Mouse (Mus musculus): ENCODE measurements around the gene Frmd4a. TPM values are rescaled to one million over a fixed set of nuclear protein-coding genes. Genes with fewer than 3 reads are reported as not detected.

Gene Frmd4a
- total RNA-seq, 2 experiments from 2014 or later, result 113 to 118 TPM

DNA sequence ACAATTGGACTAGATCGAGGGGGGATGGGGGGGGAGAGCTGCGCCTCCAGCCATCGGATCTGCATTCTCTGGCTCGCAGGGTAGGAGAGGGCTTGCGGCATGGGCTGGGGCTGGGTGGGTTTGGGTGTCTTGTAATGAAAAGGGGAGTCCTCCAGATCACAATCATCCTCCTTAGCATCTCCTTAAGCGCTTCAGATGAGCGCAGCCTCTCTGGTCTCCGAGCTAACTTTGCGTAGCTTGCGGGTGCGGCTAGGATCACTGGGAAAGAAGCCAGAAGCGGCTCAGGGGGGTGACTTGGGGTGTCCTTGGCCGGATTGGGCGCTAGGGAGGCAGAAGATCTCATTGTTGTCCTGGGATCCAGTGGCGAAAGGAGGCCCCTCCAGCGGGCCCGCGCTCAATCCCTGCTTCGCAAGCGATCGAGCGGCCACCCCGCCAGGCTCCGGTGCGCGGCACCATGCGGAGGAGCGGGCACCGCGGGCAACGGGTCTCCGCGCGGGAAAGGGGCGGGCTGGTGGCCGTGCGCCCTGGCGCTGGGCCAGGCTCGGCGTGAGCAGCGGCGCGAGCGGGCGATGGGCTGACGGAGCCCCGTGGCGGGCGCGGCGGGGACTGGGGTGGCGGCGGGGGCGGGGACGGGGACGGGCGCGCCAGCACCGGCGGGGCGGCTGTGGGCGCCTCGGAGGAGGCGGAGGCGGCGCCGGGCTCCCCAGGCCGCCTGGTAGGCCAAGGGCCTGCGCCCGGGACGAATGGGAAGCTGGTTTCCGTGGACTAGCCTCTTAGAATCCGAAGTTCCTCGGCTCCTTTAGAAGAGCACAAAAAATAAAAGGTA is 383.5 kb downstream of the Frmd4a start:
- intact Hi-C loops (cut with DNase I), result no loop called here
- peak; percentile 26 to 79 for DNase-seq (ENCODE audit: extremely low spot score in 1 of 2, low spot score in 2 of 2)

DNA sequence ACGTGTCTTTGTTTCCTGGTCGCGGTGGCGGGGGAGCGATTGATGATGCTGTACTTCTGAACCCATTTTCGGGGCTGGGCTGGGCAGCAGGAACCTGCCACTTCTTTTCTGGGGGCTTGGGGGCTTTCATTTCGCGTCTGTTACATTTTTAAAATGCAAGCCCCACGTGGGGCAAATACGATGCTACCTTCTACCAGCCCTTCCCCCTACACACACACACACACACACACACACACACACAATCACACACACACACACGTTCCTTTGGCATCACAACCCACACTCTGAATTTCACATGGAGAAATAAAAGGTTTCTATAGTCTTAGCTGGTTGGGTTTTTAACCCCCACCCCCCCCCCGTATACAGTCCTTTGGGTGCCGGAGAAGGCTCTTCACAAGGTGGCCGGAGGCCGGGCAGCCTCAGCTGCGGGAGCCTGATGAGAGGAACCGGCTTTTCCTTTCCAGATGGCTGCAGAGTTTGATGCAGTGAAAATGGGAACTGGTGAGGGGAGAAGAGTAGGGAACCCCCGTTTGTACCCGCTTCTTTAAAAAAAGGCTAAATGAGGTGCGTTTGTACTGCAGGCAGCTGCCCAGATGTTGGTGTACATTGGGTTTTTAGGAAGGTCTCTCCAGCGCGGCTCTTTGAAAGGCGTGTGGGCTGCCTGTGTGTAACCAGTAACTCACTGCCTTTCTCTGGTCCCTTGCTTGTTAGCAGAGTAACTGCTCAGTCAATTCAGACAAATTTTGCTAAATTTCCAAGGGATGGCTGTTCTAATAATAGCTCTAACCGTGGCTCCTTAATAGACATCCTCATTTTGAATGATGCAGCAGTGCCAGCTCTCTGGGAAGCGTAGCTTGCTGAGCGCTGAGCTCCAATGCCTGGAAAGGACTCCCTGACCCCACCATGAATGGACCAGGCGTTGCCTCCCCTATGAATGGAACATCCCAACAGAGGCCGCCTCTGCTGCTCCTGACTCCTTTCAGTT is 384.4 kb downstream of the Frmd4a start:
- peak; percentile 37 to 53 for DNase-seq (ENCODE audit: extremely low spot score in 1 of 2, low spot score in 2 of 2)
- intact Hi-C loops (cut with DNase I), result no loop called here

DNA sequence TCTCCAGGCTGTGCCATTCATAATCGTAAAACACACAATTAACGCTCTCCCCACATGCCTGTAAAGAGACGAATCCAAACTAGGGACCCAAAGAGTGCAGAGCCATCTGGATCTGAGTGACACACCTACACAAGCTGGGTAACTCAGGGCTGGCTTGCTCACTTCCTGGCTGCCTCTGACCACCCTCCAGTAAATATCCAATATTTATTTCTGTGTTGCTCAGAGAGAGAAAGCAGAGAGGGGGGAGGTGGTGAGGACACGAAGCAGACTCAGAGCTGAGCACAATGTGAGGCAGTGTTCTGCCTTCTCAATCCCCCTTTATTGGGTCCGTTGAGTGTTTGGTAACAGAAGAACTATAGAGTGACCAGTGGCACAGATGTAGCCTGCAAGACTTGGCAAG is 389.5 kb downstream of the Frmd4a start:
- DNase-seq (ENCODE audit: extremely low spot score in 1 of 2, low spot score in 2 of 2), result no peak
- intact Hi-C loops (cut with DNase I), result no loop called here

DNA sequence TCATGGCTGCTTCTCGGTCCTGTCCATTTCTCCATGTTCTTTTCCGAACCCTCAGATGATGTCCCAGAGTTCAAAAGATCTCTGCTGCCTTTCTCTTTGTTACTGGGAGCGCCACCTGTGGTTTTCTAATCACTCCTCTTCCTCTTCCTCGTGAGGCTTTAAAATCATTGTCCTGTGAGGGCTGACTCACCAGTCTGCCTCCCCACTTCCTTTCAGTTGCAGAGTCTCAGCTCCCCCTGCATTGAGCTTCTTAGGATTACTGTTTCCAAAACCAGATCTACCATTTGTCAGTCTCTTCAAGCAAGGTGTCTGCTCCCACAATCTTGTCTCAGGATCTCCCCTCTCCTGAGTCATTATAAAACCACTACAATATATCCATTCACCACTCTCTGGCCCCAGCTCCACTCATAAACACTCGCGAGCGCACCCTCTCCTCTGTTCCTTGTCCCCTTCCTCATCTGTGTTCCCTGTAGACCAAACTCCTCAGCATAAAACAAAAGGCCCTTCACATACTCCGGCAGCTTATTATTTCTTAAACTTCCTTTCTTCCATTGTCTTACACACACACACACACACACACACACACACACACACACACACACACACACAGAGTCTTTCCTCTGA is 392.4 kb downstream of the Frmd4a start:
- intact Hi-C loops (cut with DNase I), result no loop called here

DNA sequence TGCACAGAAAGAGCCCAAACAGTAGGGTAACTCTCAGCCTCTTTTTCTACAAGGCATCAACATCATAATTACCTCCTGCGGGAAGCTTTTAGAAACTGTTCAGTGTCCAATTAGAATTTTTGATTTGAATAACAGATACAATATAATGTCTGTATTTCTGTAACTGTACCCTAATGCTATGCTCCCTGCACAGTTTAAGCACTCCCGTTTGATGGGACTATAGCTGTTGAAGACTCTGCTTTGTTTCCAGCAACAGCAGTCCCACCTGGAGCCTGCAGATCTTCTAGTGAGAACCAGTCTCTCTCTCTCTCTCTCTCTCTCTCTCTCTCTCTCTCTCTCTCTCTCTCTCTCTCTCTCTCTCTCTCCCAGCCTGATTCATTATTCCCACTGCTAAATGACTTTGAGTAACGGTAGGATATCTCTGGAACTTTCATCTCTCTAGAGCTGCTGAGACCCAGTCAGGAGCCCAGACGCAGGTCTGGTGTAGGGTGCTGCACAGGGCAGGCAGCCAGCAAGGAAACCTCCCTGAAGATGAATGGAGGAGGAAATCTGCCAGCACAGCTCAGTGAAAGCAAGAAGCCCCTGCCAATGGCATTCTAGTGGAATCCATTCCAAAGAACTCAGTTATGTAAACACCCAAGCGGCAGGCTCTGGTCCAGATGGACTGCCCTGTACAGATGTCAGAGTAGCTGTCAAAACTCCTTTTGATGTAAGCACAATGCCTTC is 395.5 kb downstream of the Frmd4a start:
- peak; percentile 36 to 52 for DNase-seq (ENCODE audit: extremely low spot score in 1 of 2, low spot score in 2 of 2)
- intact Hi-C loops (cut with DNase I), result no loop called here

More for the DNA sequence above, 392.4 kb downstream of the Frmd4a start:
- DNase-seq (ENCODE audit: extremely low spot score in 1 of 2, low spot score in 2 of 2), result no peak

DNA sequence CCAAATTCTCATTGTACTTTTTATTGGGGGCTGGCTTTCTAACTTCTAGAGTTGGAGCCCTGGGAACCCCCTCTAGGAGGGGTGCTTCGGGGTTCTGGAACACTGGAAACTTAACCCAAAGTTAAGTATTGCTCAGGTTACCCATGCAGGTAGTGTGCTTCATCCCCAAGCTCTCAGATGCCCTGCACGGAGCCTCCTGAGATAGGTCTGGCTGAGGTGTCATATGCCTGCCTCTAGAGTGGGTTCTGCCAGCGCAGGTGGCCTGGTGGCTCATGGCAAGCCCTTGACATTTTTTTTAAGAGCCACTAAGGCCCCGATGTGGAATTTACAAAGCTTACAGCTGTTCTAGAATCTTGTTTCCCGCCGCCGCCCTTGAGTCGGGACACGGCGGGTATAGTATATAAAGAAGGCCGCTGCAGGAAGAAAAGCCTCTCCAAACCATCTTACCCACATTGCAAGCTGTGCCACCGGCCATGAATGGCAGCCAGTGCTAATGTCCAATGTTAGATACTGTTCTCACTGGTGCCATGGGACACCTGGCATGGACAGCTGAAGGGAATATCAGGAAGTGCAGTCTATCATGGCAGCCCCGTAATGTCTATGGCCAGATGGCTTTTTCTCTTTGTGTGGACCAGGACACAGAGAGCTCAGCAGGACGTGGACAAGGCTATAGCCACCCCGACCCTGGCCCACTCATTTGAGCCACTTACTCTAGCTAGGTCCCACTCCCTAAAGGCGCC is 396.2 kb downstream of the Frmd4a start:
- intact Hi-C loops (cut with DNase I), result no loop called here

DNA sequence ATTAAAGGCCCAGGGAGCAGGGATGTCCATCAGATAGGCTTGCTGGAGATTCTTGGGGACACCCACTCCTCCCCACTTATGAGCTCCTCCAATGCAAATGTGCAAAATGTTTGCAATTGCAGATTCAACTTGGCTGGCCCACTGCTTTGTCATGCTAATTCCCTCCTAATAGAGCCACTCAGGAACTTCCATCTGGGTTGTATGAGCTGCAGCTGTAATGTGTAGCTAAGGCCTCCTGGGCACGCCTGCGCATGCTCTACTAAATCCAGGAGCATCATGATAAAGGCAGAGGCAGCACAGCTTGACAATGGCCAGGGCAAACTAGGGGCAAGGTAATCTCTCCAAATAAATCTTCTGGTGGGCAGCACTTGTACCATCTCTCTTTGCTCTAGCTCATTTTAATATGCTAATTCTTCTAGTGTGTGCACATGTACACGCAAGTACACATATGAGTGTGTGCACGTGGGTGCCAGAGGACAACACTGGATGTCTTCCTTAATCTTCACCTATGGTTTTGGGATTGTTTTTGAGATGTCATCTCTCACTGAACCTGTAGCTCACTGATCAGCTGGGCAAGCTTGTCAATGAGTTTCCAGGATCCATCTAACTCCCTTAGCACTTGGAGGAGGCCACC is 403.3 kb downstream of the Frmd4a start:
- DNase-seq (ENCODE audit: extremely low spot score in 1 of 2, low spot score in 2 of 2), result no peak
- intact Hi-C loops (cut with DNase I), result no loop called here

More for the DNA sequence above, 396.2 kb downstream of the Frmd4a start:
- DNase-seq (ENCODE audit: extremely low spot score in 1 of 2, low spot score in 2 of 2), result no peak

DNA sequence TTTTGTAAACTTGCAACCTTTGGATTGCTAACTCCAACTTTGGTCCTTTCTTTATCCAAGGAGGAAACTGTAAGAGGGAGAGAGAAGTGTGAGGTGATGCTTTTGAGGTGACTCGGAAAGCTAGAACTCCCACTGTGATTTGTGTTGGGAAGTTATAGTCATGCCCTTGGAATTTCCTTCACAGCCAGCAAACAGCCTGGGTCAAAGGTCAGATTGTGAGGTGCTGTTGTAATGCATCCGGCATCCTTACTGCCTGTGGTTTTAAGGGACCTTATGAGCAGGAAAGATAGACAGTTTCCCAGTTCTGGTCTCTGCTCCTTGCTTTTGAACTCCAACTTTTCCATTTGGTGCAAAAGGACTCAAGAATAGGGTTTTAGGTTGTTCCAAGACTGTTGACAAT is 404.2 kb downstream of the Frmd4a start:
- intact Hi-C loops (cut with DNase I), result no loop called here

DNA sequence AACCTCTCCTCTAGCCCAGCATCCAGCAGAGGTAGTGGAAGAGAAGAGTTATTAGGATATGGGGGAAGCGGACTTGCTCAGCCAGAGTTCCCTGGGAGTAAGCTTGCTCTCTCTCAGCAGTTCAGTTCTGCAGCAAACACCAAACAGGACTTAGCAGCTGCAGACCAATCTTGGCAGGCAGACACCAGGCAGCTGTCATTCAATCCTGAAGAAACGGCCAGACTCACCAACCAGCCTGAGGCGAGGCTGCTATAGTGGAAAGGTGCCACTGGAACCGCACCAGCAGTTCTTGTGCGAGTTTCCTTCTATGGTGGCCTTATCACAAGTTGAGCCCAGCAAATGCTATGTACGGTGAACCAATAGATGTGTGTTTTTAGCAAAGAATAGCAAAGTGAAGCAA is 406.4 kb downstream of the Frmd4a start:
- no peak for DNase-seq (ENCODE audit: extremely low spot score in 1 of 2, low spot score in 2 of 2)
- intact Hi-C loops (cut with DNase I), result no loop called here

More for the DNA sequence above, 404.2 kb downstream of the Frmd4a start:
- peak in 1 of 2 experiments; percentile 55 for DNase-seq (ENCODE audit: extremely low spot score in 1 of 2, low spot score in 2 of 2)

DNA sequence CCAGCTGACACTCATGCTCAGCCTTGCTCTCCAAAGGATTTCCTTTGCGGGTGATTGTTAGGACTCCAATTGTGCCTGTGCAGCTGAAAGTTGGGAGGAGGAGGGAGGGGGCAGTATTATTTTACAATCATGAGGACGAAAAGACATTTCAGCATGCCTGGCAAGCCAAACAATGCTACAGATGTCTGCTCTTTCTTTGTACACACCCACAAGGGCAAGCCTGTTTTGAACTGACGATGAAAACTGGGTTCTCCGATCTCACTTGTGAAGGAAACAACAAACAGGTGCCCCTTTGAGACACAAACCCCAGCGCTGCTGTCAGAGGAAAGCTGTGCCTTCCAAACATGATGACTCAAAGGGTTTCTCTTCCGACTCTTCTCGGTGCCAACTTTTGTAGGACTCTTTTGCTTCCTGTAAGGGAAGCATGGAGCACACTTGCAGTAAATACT is 410.9 kb downstream of the Frmd4a start:
- intact Hi-C loops (cut with DNase I), result no loop called here
- no peak for DNase-seq (ENCODE audit: extremely low spot score in 1 of 2, low spot score in 2 of 2)

DNA sequence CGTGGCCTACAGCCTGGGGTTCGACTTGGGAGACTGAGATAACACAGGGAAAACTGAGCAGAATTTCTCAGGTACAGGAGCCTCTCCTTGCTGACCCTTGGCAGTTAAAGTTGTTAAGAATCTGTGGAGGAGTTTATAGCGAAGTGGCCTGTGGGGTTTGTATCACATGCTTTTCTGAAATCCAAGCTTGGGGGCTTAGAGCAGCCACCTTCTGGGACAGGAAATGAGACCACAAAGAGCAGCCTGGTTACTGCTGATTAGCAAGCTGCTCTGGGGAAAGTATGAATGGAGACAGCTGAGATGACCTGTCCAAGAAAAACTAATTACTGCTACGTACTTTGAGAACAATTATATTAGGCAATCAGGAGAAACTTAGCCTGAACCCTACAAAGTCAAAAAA is 415.6 kb downstream of the Frmd4a start:
- DNase-seq (ENCODE audit: extremely low spot score in 1 of 2, low spot score in 2 of 2), result no peak
- intact Hi-C loops (cut with DNase I), result no loop called here

DNA sequence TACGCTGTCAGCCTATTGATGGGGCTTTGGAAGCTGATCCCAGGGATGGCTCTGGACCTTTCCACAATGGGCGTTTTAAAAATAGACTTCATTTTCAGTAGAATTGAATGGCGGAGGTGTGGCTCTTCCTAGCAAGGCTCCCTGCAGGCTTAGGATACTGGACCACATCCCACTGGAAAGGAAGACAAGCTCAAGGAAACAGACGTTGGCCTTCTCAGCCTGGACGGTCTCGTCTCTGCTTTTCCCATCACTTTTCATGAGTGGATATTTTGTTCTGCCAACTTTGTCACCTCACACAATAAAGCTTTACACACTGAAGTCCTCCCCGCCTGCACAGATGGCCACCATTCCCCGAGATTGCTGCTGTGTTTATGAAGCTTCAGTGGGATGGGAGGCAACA is 417.5 kb downstream of the Frmd4a start:
- DNase-seq (ENCODE audit: extremely low spot score in 1 of 2, low spot score in 2 of 2), result no peak
- intact Hi-C loops (cut with DNase I), result no loop called here

DNA sequence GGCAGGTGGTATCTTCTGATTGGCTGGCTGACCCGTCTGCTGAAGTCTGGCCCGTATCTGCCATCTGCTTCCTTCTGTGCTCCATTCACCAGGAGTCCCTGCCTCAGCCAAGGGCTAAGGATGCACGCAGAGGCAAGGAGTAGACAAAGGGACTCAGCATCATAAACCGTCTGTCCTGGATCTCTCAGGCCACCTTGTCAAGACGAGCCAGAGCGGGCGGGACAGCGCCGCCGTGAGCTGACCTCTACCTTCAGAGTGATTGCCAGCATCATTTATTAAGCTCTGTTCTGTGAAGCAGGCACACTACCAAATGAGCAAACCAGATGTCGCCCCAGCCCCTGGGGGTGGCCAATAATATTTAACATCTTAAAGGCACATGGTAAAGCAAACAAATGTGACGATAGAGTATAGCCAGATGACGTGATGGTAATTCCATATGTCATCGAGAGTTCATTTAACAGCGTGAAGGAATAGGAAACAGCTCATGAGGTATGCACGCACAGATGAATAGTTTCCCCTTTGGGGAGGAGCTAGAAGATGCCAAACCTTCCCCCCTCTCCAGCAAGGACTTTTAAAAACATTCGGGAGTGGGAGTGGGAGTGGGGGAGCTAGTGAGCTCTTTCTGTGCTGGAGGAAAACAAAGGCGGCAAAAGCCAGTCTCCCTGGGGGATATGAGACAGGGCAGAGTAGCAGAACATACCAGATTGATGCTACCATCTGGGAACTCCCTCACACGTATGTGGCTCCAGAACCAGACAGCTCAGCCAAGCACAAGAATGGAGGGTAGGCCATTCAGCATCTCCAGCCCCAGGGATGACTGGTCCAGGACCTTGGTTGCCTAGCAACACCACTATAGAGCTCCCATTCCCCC is 419.1 kb downstream of the Frmd4a start:
- intact Hi-C loops (cut with DNase I), result no loop called here
- DNase-seq (ENCODE audit: extremely low spot score in 1 of 2, low spot score in 2 of 2), result no peak

DNA sequence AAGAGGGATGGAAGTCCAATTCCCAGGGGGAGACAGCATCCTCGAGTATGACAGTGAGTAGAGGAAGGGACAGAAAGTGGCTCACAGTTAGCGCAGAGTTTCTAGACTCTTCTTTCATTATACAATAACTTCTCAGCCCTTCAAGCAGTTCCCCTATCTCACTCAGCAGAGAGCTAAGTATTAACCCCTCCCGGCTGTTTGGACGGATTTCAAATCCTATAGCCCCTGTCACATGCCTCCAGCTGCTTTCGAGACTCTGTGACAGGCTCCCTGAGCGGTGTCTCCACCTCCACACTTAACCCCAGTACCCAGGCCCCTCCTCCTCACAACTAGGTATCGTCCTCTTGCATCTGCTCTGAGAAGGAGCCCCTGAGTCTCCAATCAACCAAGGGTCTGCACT is 421.2 kb downstream of the Frmd4a start:
- DNase-seq (ENCODE audit: extremely low spot score in 1 of 2, low spot score in 2 of 2), result no peak
- intact Hi-C loops (cut with DNase I), result no loop called here

DNA sequence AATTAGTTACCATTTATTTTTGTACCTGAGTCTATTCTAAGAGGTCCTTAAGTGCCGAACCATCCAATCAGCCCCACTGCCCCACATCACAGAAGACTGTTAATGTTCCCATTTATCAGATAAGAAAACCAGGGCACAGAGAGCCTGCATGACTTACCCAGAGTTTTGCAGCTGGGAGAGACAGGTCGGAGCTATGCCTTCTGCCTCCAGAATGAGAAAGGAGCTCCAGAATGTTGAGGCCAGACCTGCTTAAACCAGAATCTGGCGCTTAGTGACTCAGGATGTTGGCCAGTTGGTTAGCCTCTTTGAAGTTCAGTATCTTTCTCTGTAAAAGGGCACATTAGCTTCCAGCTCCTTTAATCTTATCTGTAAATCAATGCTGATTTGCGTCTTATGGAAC is 422.4 kb downstream of the Frmd4a start:
- intact Hi-C loops (cut with DNase I), result no loop called here
- no peak for DNase-seq (ENCODE audit: extremely low spot score in 1 of 2, low spot score in 2 of 2)

DNA sequence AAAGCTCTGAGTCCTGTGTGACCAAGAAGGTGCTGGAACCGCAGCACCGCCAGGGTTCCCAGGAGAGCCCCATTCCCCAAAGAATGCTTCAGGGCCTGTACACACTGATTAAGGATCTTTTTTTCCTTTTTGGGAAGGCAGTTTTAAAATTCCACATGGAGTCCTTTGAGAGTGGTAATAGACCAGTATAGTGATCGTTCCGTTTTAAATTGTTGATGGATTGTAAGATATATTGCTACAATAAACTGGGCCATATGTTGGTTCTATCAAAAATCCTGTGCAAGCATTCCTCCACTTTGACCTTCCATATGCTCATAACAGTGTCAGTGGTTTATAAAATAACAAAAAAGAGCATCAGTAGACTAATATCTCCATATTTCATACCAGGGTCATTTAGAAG is 424.3 kb downstream of the Frmd4a start:
- intact Hi-C loops (cut with DNase I), result no loop called here
- DNase-seq (ENCODE audit: extremely low spot score in 1 of 2, low spot score in 2 of 2), result no peak

DNA sequence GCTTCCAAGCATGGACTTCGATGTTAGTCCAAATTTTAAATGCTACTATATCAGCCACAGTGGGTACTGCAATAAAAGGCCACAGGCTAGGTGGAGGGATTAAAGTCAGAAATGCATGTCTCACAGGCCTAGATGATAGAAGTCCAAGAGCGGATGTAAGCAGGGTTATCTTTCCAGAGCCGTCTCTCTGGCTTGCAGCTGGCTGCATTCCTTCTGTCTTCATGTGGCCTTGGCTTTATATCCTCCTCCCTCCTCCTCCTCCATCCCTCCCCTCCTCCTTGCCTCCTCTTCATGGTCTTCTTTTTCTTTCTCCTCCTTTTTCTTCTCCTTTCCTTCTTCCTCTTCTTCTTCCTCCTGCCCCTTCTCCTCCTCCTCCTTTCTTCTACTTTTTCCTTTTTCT is 427.2 kb downstream of the Frmd4a start:
- intact Hi-C loops (cut with DNase I), result no loop called here
- DNase-seq (ENCODE audit: extremely low spot score in 1 of 2, low spot score in 2 of 2), result no peak
